Mouse (Mus musculus) intestine, postnatal 0 days (tissue): ENCODE data around the gene Mast1. TPM values are rescaled to one million over a fixed set of nuclear protein-coding genes. Genes with fewer than 3 reads are reported as not detected.

Experiments used
- ATAC-seq: fragments of 200-750 bp; cut with Nextera tagmentation; 2 replicates; pipeline ENCODE4 v1.8.0; 2017; ENCODE audit warnings: mild to moderate bottlenecking, moderate TSS enrichment, moderate library complexity
- H3K27ac ChIP-seq: fragments of 300-500 bp; sonication (generic); 2 replicates; pipeline ENCODE4 v1.5.1; 2014; ENCODE audit warnings: mild to moderate bottlenecking, low read depth, low read length, moderate library complexity
- H3K27me3 ChIP-seq: fragments of 300-500 bp; sonication (generic); replicated peaks from 2 replicates; pipeline ENCODE4 v1.6.1; 2014; ENCODE audit warnings: low read length, mixed read lengths; ENCODE audit not compliant: control insufficient read depth, insufficient read depth
- H3K36me3 ChIP-seq: fragments of 300-500 bp; sonication (generic); 2 replicates; pipeline ENCODE4 v1.6.1; 2014; ENCODE audit warnings: mild to moderate bottlenecking, moderate library complexity; ENCODE audit not compliant: control insufficient read depth, insufficient read depth
- H3K4me1 ChIP-seq: fragments of 300-500 bp; sonication (generic); replicated peaks from 2 replicates; pipeline ENCODE4 v1.6.1; 2014; ENCODE audit warnings: antibody characterized with exemption, low read length, mixed read lengths; ENCODE audit not compliant: control insufficient read depth, insufficient read depth
- H3K4me2 ChIP-seq: fragments of 300-500 bp; sonication (generic); replicated peaks from 2 replicates; pipeline ENCODE4 v1.6.1; 2014; ENCODE audit warnings: low read depth, mild to moderate bottlenecking, moderate library complexity
- H3K4me3 ChIP-seq: fragments of 300-500 bp; sonication (generic); 2 replicates; pipeline ENCODE4 v1.5.1; 2014; ENCODE audit warnings: low read depth, low read length
- H3K9ac ChIP-seq: fragments of 300-500 bp; sonication (generic); 2 replicates; pipeline ENCODE4 v1.6.1; 2014; ENCODE audit warnings: mild to moderate bottlenecking, low read depth, low read length
- H3K9me3 ChIP-seq: fragments of 300-500 bp; sonication (generic); 2 replicates; pipeline ENCODE4 v1.6.1; 2016; ENCODE audit warnings: mixed run types; ENCODE audit not compliant: control insufficient read depth
- CTCF ChIP-seq: sonication (generic); IDR thresholded peaks from 2 replicates; pipeline ENCODE4 v1.5.1; 2016; ENCODE audit warnings: low read depth, mild to moderate bottlenecking, control low read depth, antibody characterized with exemption, moderate library complexity
- WGBS: fragments of 180-500 bp; shearing (Covaris S2); extraction: QIAGEN DNeasy Blood & Tissue Kit; methylation state at CpG from one replicate; pipeline ENCODE4 v1.1.7; 2014; 5-methylcytosine and 5-hydroxymethylcytosine counted together
- polyA plus RNA-seq: library from polyadenylated mRNA; unstranded; fragments of >200 nt; fragmentation: Nextera tagmentation; extraction: Ambion mirVana; gene quantifications from 2 replicates; pipeline ENCODE4 v1.2.1, GENCODE M21; 2015

The Mast1 gene
- polyA plus RNA-seq, 1 experiment from 2014 or later = 1.1 TPM

DNA sequence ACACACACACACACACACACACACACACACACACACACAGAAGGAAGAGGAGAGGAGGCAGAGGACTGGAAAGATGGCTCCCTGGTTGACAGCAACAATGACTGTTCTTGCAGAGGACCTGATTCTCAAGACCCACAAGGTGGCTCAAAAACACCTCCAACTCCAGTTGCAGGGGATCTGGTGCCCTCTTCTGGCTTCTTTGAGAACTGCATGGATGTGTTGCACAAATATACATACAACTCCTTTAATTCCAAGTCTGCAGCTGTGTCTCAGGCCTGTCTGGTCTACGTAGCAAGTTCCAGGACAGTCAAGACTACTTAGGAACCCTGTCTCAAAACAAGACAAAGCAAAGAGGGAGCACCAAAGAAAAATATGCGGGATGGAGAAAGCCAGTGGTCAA, 19.6 kb upstream of the Mast1 start:
- H3K4me3 ChIP-seq = no peak overlapping the region
- no peak overlapping the region for H3K4me2 ChIP-seq
- H3K9ac ChIP-seq = no peak overlapping the region
- TF ChIP-seq CTCF = peak; percentile 85
- 0 out of 2 replicates have a peak, but pooled peaks cover 4% of the 10 kb centered on the region for H3K4me1 ChIP-seq
- H3K27me3 ChIP-seq = peaks cover 7% of the 10 kb centered on the region; the same call in 1 of the 2 replicates
- 48% methylated on average over 2 of the region's 2 CpGs for WGBS
- H3K36me3 ChIP-seq = peaks cover 16% of the 10 kb centered on the region
- H3K27ac ChIP-seq = no peak overlapping the region
- no peaks in the 10 kb centered on the region for H3K9me3 ChIP-seq
- no peak for ATAC-seq

DNA sequence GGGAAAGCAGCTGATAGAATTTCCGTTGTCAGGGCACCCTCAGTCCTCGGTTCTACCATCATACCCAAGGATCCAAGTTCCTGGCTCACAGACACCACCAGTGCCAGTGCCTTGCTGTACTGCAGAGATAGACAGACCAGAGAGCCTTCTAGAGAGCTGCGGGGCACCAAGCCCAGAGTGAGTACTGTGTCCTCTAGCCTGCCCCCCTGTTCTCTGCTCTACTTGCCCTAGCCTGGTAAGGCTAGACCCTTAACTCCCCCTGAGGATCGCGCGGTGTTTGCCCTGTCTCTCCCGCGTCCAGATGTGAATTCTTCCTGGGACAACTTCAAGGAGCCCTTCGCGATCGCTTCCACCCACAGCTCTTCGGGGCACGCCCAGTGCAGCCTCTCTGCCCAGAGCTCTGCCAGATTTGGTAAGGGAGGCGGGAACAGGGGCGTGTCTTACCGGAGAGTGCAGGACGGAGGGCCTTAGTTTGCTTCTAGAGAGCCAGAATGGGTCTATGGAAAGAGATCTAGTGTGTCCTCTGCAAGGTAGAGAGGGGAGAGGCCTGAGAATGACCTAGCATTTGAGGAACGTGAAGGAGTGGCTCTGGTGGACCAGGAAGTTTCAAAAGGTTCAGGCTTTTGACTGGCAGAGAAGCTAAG, 15.6 kb upstream of the Mast1 start:
- Histone ChIP-seq H3K9ac (no peak overlapping the region), H3K9me3 (no peaks in the 10 kb centered on the region), H3K4me3 (no peak overlapping the region), H3K36me3 (peaks cover 3% of the 10 kb centered on the region; the same call in 1 of the 2 replicates), H3K27me3 (peaks cover 13% of the 10 kb centered on the region; the same call in 1 of the 2 replicates), H3K4me1 (0 out of 2 replicates have a peak, but pooled peaks cover 4% of the 10 kb centered on the region), H3K4me2 (peak overlapping the region; percentile 53), H3K27ac (no peak overlapping the region)
- TF ChIP-seq CTCF = no peak
- peak; percentile 32; the same call in 1 of the 2 replicates for ATAC-seq
- 8% methylated on average over 18 of the region's 18 CpGs for WGBS

DNA sequence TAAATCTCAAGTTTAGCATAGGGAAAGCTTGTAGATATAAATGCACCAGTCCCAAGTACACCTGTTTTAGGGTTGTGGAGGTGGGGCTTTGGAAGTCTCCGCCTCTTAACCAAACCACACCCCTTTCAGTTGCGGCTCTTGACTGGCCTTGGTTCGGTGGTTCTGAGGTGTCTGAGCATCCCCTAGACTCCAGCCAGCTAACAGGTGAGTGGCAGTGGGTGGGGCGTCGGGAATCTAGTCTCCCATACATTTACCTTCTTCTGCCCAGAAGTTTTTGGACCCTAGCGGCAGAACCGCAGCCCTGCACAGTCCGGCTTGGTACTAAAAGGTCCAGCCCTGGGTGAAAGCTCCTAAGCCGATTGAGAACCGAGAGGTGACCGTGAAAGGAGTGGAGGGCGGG, 12.6 kb upstream of the Mast1 start:
- Histone ChIP-seq H3K4me1 (0 out of 2 replicates have a peak, but pooled peaks cover 4% of the 10 kb centered on the region), H3K36me3 (no peaks in the 10 kb centered on the region), H3K4me2 (no peak overlapping the region), H3K9me3 (no peaks in the 10 kb centered on the region), H3K9ac (no peak overlapping the region), H3K4me3 (no peak overlapping the region), H3K27ac (no peak overlapping the region), H3K27me3 (peaks cover 41% of the 10 kb centered on the region)
- 24% methylated on average over 12 of the region's 12 CpGs for WGBS
- ATAC-seq = no peak
- TF ChIP-seq CTCF = no peak

DNA sequence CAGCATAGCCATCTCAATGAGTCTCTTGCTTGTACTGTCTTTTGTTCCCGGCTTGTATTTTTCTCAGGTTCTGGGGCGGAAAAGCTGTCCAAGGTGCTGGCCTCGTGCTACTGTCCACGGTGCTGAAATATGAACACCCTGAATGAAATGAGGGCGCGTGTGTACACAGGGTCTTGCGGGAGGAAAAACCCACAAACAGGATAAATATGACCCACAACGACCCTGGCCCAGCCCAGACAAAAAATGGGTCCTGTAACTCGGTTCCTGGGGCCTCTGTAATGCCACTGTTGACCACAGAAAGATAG, 10.0 kb upstream of the Mast1 start:
- Histone ChIP-seq H3K27ac (no peak overlapping the region), H3K4me2 (no peak overlapping the region), H3K36me3 (no peaks in the 10 kb centered on the region), H3K4me1 (no peaks in the 10 kb centered on the region), H3K4me3 (no peak overlapping the region), H3K9ac (no peak overlapping the region), H3K27me3 (peaks cover 50% of the 10 kb centered on the region), H3K9me3 (no peaks in the 10 kb centered on the region)
- 12% methylated on average over 9 of the region's 9 CpGs for WGBS
- no peak; the same call in 1 of the 2 replicates for TF ChIP-seq CTCF
- no peak for ATAC-seq

DNA sequence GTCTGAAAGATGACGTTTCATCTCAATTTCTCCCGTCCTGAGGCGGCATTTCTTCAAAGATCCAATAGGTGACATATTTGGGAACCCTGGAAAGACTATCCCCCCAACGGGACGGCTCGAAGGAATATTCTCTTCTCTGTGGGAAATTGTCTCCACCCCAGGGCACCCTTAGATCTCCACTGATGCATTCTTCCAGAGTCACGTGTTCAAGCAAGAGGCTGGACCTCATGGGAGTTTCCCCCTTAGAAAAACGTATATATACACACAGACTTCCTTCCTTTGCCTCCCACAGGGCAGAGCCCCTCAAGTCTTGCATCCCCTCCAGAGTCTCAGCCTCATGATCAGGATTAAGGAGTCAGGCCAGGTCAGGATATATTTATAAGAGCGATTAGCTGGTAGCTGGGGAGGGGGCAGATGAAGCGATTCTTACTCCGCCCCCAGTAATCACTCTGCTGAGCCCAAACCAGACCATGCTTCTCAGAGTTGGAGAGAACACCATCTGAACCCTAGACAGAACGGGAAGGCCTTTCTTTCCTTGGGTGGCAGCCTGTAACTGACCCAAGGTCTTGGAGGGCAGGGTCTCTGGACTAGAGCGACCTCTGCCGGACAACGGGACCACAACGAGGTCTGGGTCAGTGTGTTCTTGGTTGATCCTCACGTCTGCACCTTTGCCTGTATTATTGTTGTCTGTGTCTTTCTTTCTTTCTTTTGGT, 9.5 kb upstream of the Mast1 start, which contains the start of gene Rtbdn:
Gene Rtbdn, plus strand, starts transcription at position 464 of the 713 bp plus-strand sequence.
- 12% methylated on average over 17 of the region's 17 CpGs for WGBS
- TF ChIP-seq CTCF = peak; percentile 52
- H3K4me2 ChIP-seq = peak within 1 kb of the TSS; percentile 67
- H3K36me3 ChIP-seq = no peaks in the 10 kb centered on the region
- no peaks in the 10 kb centered on the region for H3K9me3 ChIP-seq
- peaks cover 51% of the 10 kb centered on the region for H3K27me3 ChIP-seq
- ATAC-seq = no peak
- no peaks in the 10 kb centered on the region for H3K4me1 ChIP-seq
- peak within 1 kb of the TSS; percentile 32 for H3K4me3 ChIP-seq
- H3K27ac ChIP-seq = no peak within 1 kb of the TSS
- no peak within 1 kb of the TSS for H3K9ac ChIP-seq

DNA sequence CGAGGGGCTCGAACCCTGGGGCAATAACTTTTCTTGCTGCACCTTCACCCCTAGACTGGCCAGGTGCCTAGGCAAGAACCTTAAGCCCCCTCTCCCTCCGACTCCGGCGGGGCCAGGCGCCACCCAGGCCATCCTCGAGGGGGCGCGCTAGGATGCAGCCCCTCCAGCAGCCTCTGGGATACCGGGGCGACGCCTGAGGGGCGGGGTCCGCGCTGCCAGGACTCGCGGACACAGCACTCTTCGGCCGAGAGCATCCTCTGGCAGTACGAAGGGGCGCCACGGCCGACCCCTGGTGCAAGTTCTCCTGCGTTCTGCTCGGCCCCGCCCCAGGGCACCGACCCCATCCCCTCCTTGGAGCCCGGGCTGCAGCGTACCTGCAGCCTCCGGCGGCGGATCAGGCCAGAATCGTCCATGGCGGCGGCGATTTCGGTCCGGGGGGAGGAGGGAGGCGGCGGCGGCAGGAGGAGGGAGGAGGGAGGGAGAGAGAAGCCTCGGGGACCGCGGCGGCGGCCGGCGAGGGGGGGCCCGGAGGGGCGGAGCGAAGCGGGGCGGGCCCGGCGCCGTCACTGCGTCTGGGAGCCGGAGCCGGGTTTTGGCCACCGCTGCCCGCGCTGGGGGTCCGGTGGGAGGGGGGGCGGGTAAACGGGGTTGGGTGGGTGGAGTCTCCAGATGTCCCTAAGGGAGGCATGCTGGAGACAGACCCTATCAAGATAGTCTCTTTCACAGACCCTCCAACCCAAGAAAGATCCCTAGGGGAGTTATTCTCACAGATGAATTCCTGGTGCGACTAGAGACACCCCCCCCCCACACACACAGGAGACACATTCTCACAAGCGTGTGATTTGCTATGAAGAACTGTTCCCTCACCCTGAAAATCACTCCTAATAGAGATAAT, 8.7 kb upstream of the Mast1 start:
- Histone ChIP-seq H3K4me3 (peak overlapping the region; percentile 32), H3K36me3 (no peaks in the 10 kb centered on the region), H3K9ac (no peak overlapping the region), H3K4me2 (peak overlapping the region; percentile 67), H3K9me3 (no peaks in the 10 kb centered on the region), H3K4me1 (no peaks in the 10 kb centered on the region), H3K27me3 (peaks cover 51% of the 10 kb centered on the region), H3K27ac (no peak overlapping the region)
- under 1% methylated on average over 51 of the region's 67 CpGs for WGBS
- TF ChIP-seq CTCF = peak; percentile 43
- peak; percentile 28; the same call in 1 of the 2 replicates for ATAC-seq
